Mouse (Mus musculus): ENCODE data around the gene Nemf. TPM values are rescaled to one million over a fixed set of nuclear protein-coding genes. Genes with fewer than 3 reads are reported as not detected.

Gene Nemf
- polyA plus RNA-seq (2012; rRNA removed): 6.2 and 9.2 TPM in 2 replicates

DNA sequence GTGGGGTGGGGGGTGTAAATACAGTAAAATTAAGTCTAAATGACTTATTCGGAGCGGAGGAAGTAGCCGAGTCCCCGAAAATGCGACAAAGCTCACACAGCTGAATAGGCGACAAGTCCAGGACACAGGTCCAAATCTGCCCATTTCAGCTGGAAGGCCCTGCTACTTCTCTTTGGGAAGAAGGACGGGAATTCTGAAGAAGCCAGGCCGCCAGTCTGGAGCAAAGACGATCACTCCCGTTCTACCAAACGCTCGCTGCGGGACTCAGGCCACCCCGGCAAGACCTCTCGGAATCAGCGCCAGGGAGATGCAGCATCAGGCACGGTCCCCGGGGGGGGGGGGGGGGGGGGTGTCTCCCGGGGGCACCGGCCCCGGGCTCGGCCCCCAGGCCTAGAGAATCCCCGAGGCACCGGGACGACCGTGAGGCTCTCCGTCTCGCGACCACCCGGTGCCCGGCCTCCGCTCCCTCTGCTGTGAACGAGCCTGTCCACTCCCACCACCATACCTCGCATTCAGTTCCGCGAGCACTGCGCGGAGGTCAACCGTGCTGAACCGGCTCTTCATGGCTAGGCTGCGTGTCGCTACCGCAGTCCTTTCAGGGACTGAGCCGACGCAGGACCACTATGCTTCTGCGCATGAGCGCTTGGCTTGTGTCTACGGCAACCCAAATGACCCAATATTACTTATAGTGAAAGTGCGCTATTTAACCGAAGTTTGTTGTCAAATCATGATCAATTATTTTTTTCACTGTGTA is at the start of gene Nemf:
TSS of gene Nemf (minus strand) at position 620 of the 754 bp plus-strand sequence.
- Histone ChIP-seq H3K27ac (ENCODE audit: control insufficient read depth, insufficient read depth, low read depth, low read length) (peak within 1 kb of the TSS; percentile 93), H3K4me1 (ENCODE audit: control insufficient read depth, insufficient read depth, low read length) (no peaks in the 10 kb centered on the region), H3K36me3 (ENCODE audit: control insufficient read depth, insufficient read depth, low read length) (no peaks in the 10 kb centered on the region; the same call in 1 of the 2 replicates), H3K4me3 (ENCODE audit: control insufficient read depth, low read depth, low read length) (peak within 1 kb of the TSS; percentile 99), H3K27me3 (ENCODE audit: control insufficient read depth, insufficient read depth, low read length) (no peaks in the 10 kb centered on the region)
- TF ChIP-seq POLR2A (IDR thresholded peaks at IDR 0.05; ENCODE audit: control insufficient read depth, low read depth, low read length) (peak; percentile 98), CTCF (IDR thresholded peaks at IDR 0.05; ENCODE audit: control insufficient read depth, insufficient read depth, insufficient replicate concordance, low read depth, low read length) (no peak)

DNA sequence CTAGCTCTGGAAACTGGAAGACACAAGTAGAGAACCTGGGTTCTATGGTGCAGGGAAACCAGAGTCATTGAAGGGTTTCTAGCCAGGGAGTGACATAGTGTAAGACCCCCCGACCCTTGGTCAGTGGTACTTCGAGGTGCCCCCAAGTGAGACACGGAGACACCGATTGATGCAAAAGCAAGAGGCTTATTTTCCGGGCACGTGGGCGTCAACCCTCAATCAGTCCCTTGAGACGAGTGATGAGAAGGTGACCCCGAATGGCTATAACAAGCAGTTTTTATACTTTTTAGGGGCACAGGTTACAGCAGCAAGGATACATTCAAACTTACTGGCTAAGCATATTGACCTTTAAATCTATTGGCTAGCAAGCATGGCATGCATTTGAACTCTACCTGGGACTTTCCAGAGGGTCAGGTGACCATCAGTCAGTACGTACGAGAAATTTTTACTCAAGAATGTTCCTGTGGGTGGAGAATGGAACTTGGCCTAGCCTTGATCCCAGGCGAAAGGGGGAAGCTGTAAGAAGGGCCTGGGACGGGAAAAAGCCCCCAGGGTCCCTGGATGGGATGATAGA is 45.7 kb upstream of the Nemf start:
- Histone ChIP-seq H3K36me3 (ENCODE audit: control insufficient read depth, insufficient read depth, low read length) (no peaks in the 10 kb centered on the region), H3K4me3 (ENCODE audit: control insufficient read depth, low read depth, low read length) (no peak overlapping the region), H3K27me3 (ENCODE audit: control insufficient read depth, insufficient read depth, low read length) (no peaks in the 10 kb centered on the region), H3K4me1 (ENCODE audit: control insufficient read depth, insufficient read depth, low read length) (no peaks in the 10 kb centered on the region), H3K27ac (ENCODE audit: control insufficient read depth, insufficient read depth, low read depth, low read length) (no peak overlapping the region)
- no peak for TF ChIP-seq POLR2A (IDR thresholded peaks at IDR 0.05; ENCODE audit: control insufficient read depth, low read depth, low read length)
- no peak for TF ChIP-seq CTCF (IDR thresholded peaks at IDR 0.05; ENCODE audit: control insufficient read depth, insufficient read depth, insufficient replicate concordance, low read depth, low read length)

GRCm38 (mm10) chr12:69402100-69402499 is 45.1 kb upstream of the Nemf start:
- Histone ChIP-seq H3K4me1 (ENCODE audit: control insufficient read depth, insufficient read depth, low read length) (no peaks in the 10 kb centered on the region), H3K36me3 (ENCODE audit: control insufficient read depth, insufficient read depth, low read length) (no peaks in the 10 kb centered on the region), H3K4me3 (ENCODE audit: control insufficient read depth, low read depth, low read length) (no peak overlapping the region), H3K27me3 (ENCODE audit: control insufficient read depth, insufficient read depth, low read length) (no peaks in the 10 kb centered on the region), H3K27ac (ENCODE audit: control insufficient read depth, insufficient read depth, low read depth, low read length) (no peak overlapping the region)
- TF ChIP-seq CTCF (IDR thresholded peaks at IDR 0.05; ENCODE audit: control insufficient read depth, insufficient read depth, insufficient replicate concordance, low read depth, low read length): no peak
- TF ChIP-seq POLR2A (IDR thresholded peaks at IDR 0.05; ENCODE audit: control insufficient read depth, low read depth, low read length): no peak

DNA sequence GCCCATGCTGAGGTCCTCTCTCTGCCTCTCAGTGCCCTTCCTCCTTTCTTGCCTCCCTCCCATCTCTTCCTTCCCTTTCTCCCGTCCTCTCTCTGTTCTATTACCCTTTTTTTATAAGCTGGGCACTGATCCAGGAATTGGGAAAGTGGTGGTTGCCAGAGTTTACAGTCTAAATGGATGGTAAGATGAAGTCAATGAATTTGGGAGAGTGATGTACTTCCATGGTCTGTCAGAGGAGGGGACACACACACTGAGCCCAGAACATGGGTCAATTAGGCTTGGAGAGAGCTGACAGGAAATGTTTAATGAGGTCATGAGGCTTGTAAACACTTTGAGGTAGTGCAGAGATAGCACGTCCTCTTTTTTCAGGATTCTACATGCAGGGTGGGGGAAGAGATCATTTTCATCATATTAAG is 43.9 kb upstream of the Nemf start:
- Histone ChIP-seq H3K36me3 (ENCODE audit: control insufficient read depth, insufficient read depth, low read length) (no peaks in the 10 kb centered on the region), H3K27me3 (ENCODE audit: control insufficient read depth, insufficient read depth, low read length) (no peaks in the 10 kb centered on the region), H3K27ac (ENCODE audit: control insufficient read depth, insufficient read depth, low read depth, low read length) (no peak overlapping the region), H3K4me3 (ENCODE audit: control insufficient read depth, low read depth, low read length) (no peak overlapping the region), H3K4me1 (ENCODE audit: control insufficient read depth, insufficient read depth, low read length) (no peaks in the 10 kb centered on the region)
- no peak for TF ChIP-seq POLR2A (IDR thresholded peaks at IDR 0.05; ENCODE audit: control insufficient read depth, low read depth, low read length)
- no peak for TF ChIP-seq CTCF (IDR thresholded peaks at IDR 0.05; ENCODE audit: control insufficient read depth, insufficient read depth, insufficient replicate concordance, low read depth, low read length)

- H3K4me3 ChIP-seq (ENCODE audit: control insufficient read depth, low read depth, low read length): no peak overlapping the region
- no peaks in the 10 kb centered on the region for H3K27me3 ChIP-seq (ENCODE audit: control insufficient read depth, insufficient read depth, low read length)
- no peaks in the 10 kb centered on the region for H3K36me3 ChIP-seq (ENCODE audit: control insufficient read depth, insufficient read depth, low read length)
- TF ChIP-seq POLR2A (IDR thresholded peaks at IDR 0.05; ENCODE audit: control insufficient read depth, low read depth, low read length): no peak
- no peak for TF ChIP-seq CTCF (IDR thresholded peaks at IDR 0.05; ENCODE audit: control insufficient read depth, insufficient read depth, insufficient replicate concordance, low read depth, low read length)
- H3K4me1 ChIP-seq (ENCODE audit: control insufficient read depth, insufficient read depth, low read length): no peaks in the 10 kb centered on the region
- H3K27ac ChIP-seq (ENCODE audit: control insufficient read depth, insufficient read depth, low read depth, low read length): no peak overlapping the region
Observed at GRCm38 (mm10) chr12:69400367-69400766, 43.4 kb upstream of the Nemf start.

- H3K36me3 ChIP-seq (ENCODE audit: control insufficient read depth, insufficient read depth, low read length): no peaks in the 10 kb centered on the region
- no peak overlapping the region for H3K27ac ChIP-seq (ENCODE audit: control insufficient read depth, insufficient read depth, low read depth, low read length)
- H3K27me3 ChIP-seq (ENCODE audit: control insufficient read depth, insufficient read depth, low read length): no peaks in the 10 kb centered on the region
- TF ChIP-seq CTCF (IDR thresholded peaks at IDR 0.05; ENCODE audit: control insufficient read depth, insufficient read depth, insufficient replicate concordance, low read depth, low read length) (no peak), POLR2A (IDR thresholded peaks at IDR 0.05; ENCODE audit: control insufficient read depth, low read depth, low read length) (no peak)
- H3K4me1 ChIP-seq (ENCODE audit: control insufficient read depth, insufficient read depth, low read length): peaks cover 2% of the 10 kb centered on the region
- H3K4me3 ChIP-seq (ENCODE audit: control insufficient read depth, low read depth, low read length): no peak overlapping the region
Observed at GRCm38 (mm10) chr12:69394456-69394855, 37.5 kb upstream of the Nemf start.

GRCm38 (mm10) chr12:69393076-69393475 is 36.1 kb upstream of the Nemf start:
- Histone ChIP-seq H3K36me3 (ENCODE audit: control insufficient read depth, insufficient read depth, low read length) (no peaks in the 10 kb centered on the region), H3K4me3 (ENCODE audit: control insufficient read depth, low read depth, low read length) (no peak overlapping the region), H3K27me3 (ENCODE audit: control insufficient read depth, insufficient read depth, low read length) (no peaks in the 10 kb centered on the region), H3K4me1 (ENCODE audit: control insufficient read depth, insufficient read depth, low read length) (peaks cover 7% of the 10 kb centered on the region), H3K27ac (ENCODE audit: control insufficient read depth, insufficient read depth, low read depth, low read length) (no peak overlapping the region)
- TF ChIP-seq CTCF (IDR thresholded peaks at IDR 0.05; ENCODE audit: control insufficient read depth, insufficient read depth, insufficient replicate concordance, low read depth, low read length) (no peak), POLR2A (IDR thresholded peaks at IDR 0.05; ENCODE audit: control insufficient read depth, low read depth, low read length) (no peak)
